Mouse (Mus musculus) cerebellum, adult 11-12 months (tissue): ENCODE measurements around the gene Snx9.

Source experiments
- DNase-seq: peaks from one replicate; pipeline ENCODE4 v3.0.0; 2022

Snx9 gene

DNA sequence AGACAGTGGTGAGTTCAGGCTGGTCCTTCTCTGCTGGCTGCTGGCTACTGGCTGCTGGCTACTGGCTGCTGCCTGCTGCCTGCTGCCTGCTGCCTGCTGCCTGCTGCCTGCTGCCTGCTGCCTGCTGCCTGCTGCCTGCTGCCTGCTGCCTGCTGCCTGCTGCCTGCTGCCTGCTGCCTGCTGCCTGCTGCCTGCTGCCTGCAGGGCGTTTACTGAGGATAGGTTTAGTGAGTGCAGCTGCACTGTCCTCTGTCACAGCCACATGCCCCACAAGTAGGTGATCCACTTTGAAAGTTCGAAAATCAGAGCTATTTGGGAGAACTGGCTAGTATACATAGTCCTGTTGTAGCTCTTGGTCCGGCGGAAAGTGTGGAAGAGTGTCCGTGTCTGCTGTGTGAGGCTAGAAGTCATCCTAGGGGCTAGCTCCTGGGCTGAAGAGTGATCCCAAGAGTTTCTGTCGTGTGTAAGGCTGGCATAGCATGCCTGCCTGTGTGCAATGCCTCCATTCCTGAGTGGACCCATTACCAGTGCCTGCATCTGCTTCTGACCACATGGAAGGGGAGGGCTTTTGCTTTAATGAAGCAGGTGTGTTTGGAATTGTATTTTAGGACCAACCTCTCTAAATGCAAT lies 45.2 kb downstream of the Snx9 start:
- DNase-seq, result no peak

DNA sequence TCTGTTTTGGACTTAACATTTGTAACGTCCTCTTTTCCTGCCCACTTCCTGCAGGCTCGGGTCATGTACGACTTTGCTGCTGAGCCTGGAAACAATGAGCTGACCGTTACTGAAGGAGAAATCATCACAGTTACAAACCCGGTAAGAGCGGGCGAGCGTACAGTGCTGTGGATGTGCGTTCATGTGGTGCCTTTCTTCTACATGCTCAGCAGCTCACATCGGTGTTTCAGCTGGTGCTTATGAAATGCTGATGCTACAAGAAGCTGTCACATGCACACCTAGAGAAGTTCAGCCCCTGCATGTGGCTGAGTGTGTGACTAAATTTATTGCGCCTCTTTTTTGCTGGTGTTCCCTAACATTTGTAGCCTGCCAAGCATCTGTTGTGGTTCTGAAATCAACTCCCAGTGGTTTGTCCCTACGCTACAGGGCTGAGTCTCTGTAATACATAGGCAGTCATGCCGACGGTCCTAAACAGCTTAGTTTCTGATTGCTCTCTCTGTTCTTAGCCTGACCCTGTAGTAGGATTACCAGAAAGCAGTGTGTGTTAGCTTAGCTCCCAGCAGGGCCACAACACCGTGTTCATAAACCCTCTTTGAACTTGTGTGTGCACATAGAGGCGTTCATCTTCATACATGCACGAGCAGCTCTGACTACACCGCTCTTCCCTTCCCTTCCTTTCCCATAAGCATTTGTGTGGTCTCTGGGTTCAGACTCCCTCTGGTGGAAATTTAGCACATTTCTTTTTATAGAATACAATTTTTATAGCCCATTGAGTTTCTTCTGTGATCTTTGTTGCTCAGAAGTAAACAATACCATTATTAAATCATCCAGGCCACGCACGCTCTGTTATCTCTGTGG lies 46.0 kb downstream of the Snx9 start:
- no peak for DNase-seq

DNA sequence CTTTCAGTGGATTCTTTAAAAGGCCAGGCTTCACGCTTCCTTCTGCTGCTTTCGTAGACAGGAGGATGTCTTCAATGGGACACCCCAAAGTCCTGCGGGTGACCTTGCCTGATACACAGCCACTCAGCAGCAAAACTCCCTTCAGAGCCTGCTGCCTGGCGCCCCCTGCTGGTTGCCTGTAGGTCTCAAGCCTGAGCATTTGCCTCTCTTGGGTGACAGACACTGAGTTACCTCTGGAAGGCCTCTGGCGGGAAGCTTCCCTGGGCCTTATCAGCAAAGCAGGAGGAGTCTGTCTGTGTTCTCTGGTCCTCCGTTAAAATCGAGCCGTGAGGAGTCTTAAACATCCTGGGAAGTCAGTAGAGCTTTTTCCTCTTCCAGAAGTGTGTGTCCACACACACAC lies 49.3 kb downstream of the Snx9 start:
- DNase-seq, result peak; percentile 58

DNA sequence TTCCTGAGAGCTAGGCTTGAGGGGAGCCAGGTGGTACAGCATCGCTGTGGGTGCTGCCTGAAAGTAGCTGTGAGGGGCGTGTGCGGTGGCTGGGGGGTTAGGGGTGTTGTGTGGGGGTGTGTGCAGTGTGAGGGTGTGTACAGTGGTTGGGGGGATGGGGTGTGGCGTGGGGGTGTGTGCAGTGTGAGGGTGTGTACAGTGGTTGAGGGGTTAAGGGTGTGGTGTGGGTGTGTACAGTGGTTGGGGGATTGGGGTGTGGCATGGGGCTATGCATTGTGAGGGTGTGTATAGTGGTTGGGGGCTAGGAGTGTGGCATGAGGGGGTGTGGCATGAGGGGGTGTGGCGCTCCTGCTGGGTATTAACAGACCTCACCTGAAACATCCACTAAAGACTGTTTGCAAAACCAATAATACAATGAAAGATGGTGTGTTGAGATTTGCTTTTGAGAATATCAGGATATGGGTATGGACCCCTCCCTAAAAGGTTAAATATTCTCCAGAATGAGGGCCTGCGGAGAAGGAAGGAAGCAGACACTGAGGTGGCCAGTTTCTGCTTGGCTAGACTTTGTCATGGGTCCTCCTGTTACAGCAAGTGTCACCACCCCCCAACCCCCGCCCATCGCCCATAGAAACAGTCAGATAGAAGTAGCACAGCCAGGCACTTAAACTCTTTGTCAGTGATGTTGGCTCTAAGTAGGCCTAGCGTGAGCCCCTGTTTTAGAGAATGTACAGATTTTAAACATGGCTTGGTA lies 51.0 kb downstream of the Snx9 start:
- no peak for DNase-seq

DNA sequence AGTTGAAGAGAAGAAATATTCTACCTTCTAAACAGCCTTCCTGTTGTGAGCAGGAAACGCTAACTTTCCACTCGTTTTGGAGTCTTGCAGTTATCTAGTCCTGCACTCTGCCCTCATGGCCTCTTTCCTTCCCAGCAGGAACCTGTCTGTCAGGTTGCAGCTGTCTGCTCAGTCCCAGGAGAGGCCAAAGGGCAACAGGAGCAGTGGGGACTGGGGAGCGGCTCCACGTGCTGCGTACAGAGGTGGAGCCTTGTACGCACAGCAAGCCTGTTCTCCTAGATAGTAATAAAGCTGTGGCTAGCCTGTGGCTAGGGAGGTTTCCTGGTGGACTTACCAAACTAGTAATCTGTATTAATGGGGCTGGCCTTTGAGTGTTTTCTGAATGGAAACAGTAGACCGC lies 52.0 kb downstream of the Snx9 start:
- no peak for DNase-seq

DNA sequence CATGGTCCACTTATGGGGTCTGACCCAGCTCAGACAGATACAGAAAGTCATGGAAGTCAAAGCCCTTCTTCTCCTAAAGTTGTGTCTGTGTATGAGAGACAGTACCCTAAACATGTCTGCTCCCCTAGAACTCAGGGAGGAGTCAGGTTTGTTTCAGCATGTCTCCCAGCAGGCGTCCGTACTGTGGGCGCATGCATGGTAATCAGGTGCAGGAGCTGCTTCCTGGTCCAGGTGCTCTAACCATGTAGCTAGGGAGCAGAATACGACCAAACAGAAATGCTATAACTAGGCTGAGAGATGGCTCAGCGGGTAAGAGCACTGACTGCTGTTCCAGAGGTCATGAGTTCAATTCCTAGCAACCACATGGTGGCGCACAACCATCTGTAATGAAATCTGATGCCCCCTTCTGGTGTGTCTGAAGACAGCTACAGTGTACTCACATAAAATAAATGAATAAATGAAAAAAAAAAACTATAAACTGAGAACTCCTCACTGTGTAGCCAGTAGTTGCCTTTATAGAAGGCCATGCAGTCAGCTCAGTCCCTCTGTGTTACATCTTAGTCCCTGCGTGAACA lies 52.5 kb downstream of the Snx9 start:
- DNase-seq, result no peak

DNA sequence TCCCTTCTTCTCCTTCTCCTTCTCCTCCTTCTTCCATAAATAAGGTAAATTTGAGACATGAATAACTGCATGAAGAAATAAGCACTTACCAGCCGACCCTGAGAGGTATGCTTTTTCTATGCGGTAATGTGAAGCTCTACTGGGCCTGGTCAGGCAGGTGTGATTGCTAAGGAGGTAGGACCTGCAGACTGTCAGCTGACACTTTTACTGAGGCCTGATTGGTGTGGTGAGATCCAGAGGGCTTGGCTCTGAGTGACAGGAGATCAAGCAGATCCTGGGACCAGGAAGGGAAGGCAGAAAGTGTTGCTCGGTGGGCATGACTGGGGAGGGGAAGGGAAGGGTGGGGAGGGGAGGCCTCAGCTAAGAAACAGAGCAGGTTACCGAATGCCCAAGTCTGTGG lies 54.9 kb downstream of the Snx9 start:
- DNase-seq, result no peak

DNA sequence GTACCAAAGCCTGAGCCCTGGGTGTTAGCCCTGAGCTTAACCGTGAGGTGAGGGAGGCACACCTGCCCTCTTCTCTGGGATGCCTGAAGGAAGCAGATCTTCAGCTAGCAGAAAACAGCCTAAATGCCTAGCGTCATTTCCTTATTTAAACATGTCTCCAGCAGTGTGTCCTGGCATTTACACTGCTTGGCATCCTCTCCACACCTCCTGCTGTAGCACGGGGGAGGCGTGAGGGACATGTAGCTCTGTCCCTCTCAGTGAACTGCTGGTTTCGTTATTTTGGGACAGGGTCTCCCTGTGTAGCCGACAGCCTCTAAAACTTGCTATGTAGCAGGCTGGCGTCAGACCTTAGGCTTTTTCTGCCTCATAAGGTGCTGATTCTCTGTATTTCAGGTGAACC lies 55.5 kb downstream of the Snx9 start:
- peak; percentile 26 for DNase-seq

DNA sequence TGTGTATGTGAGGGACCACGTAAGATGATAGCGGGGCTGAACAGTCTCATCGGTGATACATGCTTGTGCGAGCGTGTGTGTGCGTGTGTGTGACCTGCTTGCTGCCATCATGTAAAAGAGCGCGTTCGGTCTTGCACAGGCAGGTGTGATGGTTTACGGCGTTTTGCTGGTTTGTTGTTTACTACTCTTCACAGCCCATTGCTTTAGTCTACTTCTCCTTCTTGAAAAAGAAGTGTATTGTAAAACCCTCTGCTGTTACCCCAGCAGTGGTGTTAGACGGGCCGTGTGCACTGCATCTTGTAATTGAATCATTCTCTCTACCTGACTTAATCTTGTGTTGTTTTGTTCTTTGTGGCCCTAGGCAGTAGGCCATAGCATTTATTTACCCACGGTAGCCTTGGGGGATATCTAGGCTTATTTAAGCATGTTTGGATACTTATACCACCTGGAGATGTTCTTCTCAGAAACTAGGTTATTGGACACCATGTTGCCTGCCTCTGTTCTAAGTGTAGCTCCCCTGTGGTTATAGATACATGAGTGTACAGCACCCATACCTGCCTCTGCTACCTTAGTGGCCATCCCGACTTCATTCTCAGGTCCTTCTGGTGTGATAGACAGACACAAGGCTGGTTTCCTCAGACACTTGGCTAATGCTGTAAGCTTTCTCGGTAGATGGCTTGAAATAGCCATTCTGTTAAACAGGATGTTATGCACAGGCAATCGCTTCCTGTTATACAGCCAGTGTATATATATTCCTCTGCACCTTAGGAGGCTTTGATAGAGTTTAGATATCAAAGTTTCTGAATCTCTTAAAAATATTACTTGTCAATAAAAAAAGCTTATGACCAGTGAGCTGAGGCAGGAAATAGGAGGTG lies 56.4 kb downstream of the Snx9 start:
- no peak for DNase-seq

DNA sequence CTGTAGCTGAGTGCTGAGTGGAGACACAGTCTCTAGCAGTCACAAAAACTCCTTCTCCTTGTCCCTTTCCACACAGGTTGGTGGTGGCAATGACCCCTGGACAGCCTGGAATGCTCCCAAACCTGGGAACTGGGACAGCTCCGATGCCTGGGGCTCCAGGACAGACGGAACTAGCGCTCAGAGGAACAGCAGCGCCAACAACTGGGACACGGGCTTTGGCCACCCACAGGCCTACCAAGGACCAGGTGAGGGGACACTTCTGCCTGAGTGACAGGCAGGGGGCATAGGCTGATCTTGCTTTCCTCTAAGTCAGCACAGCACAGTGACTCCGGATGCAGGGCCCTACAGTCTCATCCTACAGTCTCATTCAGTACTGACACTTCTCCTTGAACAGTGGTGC lies 58.1 kb downstream of the Snx9 start:
- no peak for DNase-seq

DNA sequence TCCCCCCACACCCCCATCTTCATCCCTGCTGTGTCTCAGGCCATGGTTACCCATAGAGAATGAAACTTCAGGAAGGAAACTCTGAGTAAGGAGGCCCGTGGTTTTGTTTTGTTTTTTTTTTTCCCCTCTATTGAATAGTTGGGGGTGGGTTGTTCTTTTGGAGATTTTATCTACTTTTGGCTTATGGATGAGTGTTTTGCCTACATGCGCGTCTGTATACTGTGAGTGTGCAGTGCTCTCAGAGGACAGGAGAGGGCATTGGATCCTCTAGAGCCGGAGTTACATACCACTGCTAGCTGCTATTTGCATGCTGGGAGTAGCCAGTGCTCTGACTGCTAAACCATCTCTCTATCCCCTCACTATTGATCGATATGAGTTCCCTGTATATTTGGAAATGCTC lies 60.3 kb downstream of the Snx9 start:
- no peak for DNase-seq

DNA sequence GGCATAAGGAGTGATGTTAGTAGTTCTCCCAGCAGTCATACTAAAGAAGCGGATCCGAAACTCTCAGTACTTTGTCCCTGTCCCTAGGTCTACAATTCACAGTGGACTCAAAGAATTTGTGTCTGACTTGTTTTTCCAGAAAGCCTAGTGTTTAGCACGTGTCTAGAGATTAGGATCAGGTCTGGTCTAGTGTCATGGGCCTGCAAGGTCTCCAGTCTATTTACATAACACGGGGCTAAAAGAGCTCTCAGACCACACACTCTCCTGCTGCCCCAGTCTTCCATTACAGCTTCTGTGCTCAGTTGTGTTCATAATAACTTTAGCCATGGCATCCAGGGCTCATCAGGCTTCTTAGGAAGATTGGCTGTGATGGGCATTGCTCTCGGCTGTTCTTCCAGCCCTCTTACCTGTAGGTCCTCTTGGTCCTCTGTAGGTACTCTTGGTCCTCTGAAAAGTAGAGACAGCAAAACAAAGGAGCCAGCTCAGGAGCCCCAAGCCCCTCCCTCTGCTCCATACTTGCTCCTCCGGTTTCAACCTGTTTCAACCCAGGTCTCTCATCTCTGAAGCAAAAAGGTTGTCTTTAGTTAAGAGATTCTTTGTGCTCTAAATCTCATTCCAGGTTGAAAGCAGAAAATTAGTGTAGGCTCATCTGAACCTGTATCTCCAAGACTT lies 62.6 kb downstream of the Snx9 start:
- no peak for DNase-seq

DNA sequence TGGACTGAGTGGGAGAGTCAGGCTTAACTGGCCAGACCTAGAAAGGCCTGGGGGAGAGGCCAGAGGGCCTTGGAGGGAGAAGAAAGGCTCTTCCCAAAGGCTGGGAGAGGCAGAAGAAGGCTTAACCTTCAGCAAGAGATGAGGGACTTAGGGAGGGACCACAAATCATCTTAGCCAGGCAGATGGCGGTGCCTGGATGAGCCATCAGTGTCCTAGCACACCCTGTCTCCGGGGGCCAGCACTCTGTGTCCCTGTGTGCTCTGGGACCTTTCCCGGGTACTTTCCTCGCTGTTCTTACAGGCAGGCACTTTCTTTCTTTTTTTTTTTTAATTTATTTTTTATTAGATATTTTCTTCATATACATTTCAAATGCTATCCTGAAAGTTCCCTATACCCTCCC lies 68.6 kb downstream of the Snx9 start:
- no peak for DNase-seq

DNA sequence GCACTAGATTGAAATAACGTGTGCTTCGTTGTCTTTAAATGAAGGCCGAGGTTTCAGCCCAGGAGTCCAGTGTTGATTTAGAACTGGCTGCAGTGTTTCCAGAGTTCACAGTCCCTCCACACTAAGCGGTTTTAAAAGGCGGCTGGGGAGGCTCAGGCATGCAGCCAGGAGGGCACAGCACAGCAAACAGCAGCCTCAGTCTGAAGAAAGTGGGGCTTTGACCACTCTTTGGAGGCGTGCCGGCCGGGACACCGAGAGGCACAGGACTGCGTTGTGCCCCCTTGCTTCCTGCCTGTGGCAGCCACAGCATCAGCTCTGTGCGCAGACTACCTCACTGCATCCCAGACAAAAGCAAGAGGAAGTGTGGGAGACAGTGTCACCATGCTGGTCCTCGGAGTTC lies 70.5 kb downstream of the Snx9 start:
- DNase-seq, result peak; percentile 27

DNA sequence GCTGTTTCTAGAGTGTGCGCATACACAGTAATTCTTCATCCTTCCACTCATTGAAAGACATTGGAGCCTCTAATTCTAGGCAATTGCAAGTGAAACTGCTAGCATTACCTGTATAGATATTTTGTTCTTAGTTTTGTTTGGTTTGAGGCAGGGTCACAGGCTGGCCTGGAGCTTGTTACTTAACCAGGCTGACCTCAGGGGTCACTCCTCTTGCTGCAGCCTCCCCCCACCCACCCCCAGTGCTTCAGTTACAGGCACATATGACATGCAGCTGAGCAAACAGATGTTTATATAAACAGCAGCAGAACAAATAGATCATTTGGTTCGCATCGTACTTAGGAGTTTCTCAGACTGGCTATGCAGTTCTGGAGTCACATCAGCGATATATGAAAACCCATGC lies 71.7 kb downstream of the Snx9 start:
- DNase-seq, result no peak

DNA sequence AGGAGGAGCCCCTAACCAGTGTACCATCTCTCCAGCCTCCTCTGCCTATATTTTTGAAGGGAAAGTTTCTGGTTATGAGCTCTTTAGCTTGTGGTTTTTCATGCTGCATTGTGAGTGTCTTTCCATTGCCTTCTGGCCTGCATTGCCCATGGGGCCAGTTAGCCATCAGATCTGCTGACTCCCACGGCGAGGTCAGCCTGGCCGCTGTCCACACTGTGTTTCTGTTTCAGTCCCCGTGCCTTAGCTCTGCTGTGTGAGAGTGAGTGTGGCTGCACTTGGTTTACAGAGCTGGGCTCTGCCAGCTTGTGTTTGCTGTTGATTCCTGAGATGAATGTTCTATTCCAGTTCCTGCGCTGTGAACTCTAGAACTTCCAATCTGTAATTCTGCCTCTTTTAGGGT lies 73.1 kb downstream of the Snx9 start:
- no peak for DNase-seq

DNA sequence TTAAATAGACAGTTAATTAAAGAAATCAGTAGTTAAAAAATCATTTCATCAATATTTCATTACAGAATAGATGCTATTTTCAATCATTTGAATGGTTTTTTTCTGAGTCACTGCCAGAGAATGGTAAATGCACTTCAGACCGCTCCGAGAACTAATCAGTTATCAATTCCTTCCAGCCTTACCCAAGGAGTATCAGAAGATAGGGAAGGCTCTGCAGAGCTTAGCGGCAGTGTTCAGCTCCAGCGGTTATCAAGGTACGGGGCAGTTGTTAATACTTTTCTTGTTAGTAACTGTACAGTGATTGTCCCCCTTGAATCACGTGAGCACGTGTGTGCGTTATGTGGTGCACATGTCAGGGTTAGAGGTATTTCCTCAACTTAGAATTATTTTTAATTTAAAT lies 80.8 kb downstream of the Snx9 start:
- no peak for DNase-seq

DNA sequence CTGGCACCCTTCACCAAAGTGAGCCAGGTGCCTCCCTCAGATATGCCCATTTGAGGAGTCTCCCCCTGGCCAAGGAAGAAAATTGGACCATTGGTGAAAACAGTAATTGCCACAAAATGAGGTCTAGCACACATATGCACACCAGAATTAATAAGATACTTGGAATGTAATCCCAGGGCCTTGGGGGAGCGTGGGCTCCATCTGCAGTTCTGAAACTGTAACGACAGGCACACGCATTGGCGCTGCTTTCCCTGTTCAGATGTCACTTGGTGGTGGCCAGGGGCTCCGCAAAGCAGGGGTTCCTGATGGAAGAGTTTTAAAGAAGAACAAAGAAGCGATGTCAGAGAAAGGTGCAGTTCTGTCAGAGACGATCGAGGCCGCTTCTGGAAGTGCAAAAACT lies 82.2 kb downstream of the Snx9 start:
- no peak for DNase-seq

DNA sequence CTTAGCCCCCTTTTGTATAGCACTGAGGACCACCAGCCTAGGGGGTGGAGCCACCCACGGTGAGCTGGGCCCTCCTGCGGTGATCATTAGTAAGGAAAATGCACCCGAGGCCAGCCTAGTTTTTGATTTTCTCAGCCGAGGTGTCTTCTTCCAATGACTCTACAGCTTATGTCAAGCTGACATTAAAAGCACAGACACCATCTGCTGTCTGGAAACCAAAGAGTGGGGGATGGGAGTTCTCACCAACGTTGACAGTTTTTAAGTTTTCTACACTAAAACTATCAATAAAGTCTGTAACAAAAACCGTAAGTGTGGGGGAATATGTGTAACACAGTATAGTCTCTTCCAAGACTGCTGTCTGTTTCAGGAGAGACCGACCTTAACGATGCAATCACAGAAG lies 83.1 kb downstream of the Snx9 start:
- no peak for DNase-seq

DNA sequence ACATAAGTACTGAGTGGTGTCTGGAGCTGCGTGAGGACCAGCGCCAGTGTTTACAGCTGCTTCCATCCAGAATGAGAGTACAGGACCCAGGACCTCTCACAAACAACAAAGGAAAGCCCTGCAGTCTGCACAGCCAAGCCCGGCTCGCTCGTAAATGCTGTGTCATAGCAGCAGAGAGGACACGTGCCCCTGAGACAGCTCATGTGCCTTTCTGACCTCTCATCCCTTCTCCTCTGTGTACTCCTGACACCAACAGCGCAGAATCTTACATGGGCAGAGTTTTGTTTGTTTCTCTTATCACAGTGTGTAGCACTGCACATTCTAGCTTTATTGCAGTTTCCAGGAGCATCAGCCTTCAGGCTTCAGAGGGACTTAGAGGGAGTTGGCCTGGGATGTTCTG lies 85.6 kb downstream of the Snx9 start:
- DNase-seq, result no peak

DNA sequence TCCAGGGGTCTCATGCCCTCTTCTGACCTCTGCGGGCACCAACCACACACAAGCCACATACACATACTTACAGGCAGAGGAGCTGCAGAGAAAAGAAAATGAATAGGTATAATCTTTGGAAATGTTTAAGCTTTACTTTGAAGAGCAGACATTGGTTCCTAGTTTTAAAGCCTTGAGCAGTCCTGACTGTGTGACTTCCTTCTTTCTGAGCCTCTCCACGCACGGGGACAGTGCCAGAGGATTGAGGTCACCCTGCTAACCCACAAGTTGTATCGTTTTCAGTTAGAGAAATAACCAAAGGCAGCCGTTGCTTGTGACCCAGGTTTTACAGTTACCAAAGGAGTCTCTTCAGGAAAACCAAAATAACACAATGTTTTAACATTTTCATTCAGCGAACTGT lies 87.9 kb downstream of the Snx9 start:
- DNase-seq, result no peak

DNA sequence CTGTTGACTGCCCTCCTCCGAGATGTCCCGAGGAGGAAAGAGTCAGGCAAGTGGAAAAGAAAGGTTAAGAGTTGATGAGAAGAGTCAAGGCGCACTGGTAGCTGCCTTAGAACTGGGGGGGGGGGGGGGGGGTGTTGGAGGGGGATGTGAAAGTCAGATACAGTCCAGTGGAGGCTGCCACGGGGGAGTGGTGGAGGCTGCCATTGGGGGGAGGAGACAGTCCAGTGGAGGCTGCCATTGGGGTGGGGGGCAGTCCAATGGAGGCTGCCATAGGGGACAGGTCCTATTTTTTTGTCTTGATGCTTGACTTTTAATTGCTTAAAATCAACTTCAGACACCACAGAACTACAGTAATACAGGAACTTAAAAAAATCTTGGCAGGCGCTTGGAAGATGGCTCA lies 91.0 kb downstream of the Snx9 start:
- no peak for DNase-seq
